Mouse (Mus musculus): ENCODE results near the gene Golph3. TPM values are rescaled to one million over a fixed set of nuclear protein-coding genes. Genes with fewer than 3 reads are reported as not detected.
A peak's percentile ranks its signal among the peaks of the same experiment; 100 is the strongest.
"Not testable (repeated sequence)": the region's sequence is repeated elsewhere in the genome, so short reads cannot be mapped to it uniquely, and the experiment has no call there.

Gene Golph3
- total RNA-seq, 2 experiments from 2014 or later = 92.1 to 99.2 TPM

- no peak for DNase-seq
These were observed 37.1 kb downstream of the Golph3 start for GRCm38 (mm10) chr15:12358384-12358783.

GRCm38 (mm10) chr15:12360519-12361212, 39.4 kb downstream of the Golph3 start:
- DNase-seq = no peak

GRCm38 (mm10) chr15:12362001-12362700, 40.9 kb downstream of the Golph3 start:
- peak; percentile 35 to 58 for DNase-seq

DNA sequence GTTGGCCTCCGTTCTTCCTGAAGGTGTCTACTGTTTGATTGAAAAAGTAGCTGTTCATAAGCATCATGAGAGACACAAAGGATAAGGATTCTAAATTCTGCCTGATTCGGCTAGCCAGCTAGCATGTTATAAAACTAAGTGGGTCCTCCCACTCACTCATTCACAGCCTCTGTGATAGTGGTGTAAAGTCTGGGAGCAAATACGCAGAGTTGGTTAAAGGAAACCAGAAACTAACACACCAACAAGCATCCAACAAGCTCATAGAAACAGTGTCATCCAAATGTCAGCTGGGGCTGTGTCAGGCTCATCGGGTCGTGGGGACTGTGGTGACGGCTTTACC, 41.4 kb downstream of the Golph3 start:
- no peak for DNase-seq

- no peak for DNase-seq
These were observed 42.8 kb downstream of the Golph3 start for GRCm38 (mm10) chr15:12364096-12364495.

GRCm38 (mm10) chr15:12365416-12366071, 44.3 kb downstream of the Golph3 start:
- no peak for DNase-seq

DNA sequence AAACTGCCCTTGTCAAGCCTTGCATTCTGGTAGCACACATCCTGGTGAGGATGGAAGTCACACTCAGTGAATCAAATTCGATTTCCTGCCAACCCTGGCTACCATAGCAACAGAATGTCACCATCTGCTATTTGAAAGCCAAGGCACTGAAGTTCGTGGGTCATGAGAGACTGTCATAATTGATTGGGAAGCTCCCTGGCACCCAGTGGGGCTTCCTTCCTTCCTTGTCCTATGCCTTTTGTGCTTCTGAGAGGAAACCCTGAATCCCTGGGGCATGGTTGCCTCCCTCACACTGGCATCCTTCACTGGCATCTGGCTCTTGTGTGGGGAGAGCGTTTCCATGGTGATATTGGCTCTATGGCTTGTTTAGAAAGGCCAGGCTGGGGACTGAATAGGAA, 44.8 kb downstream of the Golph3 start:
- DNase-seq = peak; percentile 79 to 81

DNA sequence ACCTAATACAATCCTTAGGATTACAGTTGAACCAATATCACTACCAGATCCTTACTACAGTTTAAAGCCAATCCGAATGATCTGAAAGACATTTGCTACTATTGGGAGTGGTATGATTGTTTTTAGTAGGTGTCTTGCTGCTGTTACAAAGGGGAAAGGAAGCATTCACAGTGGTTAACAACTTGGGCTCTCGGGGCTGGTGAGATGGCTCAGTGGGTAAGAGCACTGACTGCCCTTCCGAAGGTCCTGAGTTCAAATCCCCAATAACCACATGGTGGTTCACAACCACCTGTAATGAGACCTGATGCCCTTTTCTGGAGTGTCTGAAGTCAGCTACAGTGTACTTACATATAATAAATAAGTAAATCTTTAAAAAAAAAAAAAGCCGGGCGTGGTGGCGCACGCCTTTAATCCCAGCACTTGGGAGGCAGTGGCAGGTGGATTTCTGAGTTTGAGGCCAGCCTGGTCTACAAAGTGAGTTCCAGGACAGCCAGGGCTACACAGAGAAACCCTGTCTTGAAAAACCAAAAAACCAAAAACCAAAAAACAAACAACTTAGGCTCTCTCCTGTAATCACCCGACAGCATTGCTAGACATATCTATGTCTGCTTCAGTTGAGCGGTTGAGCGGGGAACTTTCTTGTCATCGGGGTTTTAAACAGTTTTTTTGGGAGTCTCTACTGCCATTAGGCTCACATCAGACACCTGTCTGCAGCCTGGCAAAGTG, 45.5 kb downstream of the Golph3 start:
- DNase-seq = not testable (repeated sequence)

DNA sequence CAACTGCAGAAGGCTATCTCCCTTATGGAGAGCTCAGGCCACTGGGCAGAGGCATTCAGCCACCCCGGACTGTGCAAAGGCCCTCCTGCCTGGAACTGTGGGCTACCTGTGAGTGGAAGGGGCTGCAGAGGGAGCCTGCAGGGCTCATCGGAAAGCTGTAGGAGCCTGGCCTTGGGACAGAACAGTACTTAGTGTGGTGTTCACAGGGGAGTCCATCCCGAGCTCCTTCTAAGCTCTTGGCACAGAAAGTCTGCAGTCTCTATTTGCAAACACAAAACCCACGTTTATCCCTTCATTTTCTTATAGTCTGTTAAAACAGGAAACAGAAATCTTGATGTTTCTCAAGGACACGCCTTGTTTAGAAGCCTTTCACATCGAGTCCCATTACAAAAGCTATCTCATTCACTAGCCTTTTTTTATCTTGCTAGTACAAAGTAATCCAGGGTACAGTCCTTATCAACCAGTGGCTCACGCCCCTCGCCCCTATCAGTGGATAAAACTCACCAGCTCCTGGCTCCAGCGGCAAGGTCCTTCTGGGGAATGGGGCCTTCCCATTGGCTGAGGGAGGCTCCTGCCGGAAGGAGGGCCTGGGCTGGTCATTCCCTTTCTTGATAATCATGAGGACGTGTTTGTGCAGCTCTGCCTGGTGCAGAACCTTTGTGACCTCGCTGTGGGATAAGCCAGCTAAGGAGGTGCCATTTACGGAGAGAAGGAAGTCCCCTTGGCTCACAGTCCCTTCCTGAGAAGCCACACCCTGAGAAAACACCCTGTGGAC, 46.2 kb downstream of the Golph3 start:
- DNase-seq = no peak

DNA sequence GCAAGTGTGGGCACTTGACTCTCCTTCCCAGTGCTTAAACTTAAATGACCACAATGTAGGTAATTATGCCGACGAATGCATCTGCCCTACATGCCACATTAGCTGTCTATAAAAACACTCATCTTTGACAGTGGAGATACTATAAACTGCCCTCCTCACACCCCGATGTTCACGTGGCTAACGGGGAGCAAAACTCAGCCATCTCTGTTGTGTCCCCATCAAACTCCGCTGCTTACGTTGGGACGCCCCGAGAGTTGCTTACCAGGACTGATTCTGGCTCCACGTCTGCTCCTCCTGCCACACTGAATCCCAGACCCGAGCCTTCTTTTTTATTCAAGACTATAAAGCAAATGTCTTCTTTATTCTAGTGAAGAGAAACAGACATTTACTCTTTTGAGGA, 47.1 kb downstream of the Golph3 start:
- DNase-seq = no peak

DNA sequence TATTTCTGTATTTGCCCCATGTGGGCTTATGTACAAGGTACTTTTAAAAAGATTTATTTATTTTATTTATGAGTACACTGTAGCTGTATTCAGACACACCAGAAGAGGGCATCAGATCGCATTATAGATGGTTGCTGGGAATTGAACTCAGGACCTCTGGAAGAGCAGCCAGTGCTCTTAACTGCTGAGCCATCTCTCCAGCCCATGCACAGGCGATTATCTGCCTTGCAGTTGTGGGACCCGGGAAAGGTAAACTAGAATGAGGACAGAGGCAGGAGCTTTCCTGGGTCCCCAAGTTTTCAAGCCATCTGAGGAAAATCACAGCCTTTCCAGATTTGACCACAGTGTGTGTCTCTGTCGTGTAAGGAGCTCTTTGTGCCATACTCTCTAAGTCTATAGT, 47.6 kb downstream of the Golph3 start:
- no peak for DNase-seq

- DNase-seq = no peak
These were observed 48.8 kb downstream of the Golph3 start for GRCm38 (mm10) chr15:12370096-12370495.

DNA sequence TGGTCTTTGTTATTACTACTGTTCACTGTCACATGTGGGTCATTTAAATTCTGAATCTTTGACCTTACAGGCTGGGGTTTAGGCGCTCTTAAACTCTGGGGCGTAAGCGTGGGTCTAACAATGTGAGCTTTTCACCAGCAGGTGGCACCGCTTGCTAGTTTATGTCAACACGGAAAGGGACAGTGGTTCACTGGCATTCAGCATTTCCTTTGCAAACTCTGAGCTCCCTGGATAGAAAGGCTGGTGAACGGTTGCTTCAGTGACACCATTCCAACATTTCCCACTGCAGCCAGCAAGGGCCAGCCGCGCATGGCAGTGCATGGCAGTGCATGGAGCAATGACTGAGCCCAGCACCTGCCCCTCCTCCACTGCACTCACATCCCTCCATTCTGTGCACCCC, 49.9 kb downstream of the Golph3 start:
- peak; percentile 60 to 62 for DNase-seq

GRCm38 (mm10) chr15:12373496-12373895, 52.2 kb downstream of the Golph3 start:
- no peak for DNase-seq

- no peak for DNase-seq
These were observed 52.7 kb downstream of the Golph3 start for GRCm38 (mm10) chr15:12373918-12374317.

- DNase-seq = no peak
These were observed 53.7 kb downstream of the Golph3 start for GRCm38 (mm10) chr15:12374916-12375315.

GRCm38 (mm10) chr15:12375641-12376311, 54.5 kb downstream of the Golph3 start:
- DNase-seq = peak; percentile 66 to 68

DNA sequence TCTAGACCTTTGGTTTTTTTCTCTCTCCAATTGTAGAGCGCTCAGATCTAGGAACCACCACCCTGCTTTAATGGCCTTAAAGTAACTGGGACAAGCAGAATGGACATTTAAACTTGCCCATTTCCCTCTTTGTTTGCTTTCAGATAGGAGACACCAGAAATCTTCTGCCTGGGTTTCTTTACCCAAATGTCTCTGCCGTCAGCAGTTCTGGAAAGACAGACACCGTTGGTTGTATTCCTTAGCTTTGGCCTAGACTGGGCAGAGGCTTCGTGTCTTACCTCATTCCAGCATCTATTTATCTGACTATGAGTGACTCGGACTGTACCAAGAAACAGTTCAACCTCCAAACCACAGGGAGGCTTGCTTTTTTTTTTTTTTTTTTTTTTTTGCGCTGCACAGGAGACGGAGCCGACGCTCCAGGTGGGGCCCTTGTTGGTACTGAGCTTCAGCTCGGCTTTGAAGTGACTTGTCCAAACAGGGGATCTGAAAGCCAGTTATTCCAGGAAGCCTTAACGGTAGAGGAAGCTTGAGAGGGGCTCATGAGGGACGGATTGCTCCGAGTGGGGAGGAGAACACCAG, 55.3 kb downstream of the Golph3 start:
- no peak for DNase-seq

DNA sequence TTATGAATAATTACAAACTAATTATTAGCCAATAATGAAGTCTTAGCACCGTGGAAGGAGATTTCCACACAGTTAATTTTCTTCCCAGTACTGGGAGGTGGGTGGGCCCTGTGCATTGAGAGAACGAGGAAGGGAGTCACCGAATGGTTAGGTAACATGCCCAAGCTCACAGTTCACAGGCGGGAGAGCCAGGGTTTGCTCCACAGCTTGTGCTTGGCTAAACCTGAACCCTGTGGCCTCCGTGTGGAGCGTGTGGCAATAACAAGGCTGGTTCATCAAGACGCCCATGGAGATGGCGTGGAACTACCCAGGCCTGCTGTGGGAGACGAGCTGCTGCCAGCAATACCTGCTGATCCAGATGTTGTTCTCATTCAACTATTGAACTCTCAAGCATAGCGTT, 56.5 kb downstream of the Golph3 start:
- no peak for DNase-seq

DNA sequence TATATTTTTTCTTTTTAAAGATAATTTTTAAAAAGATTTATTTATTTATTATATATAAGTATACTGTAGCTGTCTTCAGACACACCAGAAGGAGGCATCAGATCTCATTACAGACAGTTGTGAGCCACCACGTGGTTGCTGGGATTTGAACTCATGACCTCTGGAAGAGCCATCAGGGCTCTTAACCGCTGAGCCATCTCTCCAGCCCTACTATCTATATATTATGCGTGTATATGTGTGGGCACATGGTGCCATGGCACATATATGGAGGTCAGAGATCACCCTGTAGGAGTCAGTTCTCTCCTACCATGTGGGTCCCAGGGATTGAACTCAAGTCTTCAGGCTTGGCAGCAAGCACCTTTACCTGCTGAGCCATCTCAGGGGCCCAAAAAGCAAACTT, 58.8 kb downstream of the Golph3 start:
- no peak for DNase-seq

DNA sequence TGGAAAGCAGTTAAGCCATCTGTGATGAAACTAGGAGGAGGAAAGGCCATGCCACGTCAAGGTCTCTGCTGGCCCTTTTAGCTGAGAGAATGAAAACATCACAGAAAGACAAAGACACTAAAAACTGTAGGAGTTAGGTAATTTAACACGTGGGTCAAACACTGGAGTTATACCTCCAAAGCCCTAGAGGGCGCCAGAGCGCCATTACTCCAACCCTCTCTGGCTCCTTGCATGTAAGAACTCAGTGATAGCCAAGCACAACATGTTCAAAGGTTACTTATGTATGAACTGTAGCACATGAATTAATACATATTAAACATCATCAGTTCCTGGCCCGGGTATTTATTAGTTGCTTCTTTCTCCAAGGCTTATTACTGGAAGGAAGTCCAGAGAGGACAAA, 59.3 kb downstream of the Golph3 start:
- no peak for DNase-seq

Data from layer of hippocampus, postnatal 36 days (tissue).